24 mouse cellular contexts compared by ENCODE assay signal in the genomic region with DNA sequence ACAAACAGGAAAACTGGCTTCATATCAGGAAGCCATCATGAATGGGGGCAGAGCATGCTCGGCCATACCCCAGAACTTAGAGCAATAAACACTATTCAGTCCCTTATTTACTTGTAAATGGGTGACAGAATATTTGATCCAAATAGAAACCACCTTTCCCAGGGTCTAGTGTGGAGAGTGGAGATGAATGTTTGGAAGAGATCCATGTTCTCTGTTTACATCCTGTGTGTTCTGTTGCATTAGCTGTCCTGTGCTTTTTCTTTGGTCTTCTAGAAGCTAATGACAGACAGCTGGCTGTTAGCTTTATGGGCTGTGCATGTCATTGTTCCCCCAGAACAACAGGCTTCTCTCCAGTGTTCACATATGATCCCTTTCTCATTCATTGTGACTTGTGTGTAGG.
"Had no signal": no experiment of that assay in that cellular context is flagged by ENCODE, and none has a peak within 500 bp of the region (broad histone marks: within the 10 kb centered on the region; RNA-seq: fewer than 3 reads in every experiment).

No protein-coding gene starts in this region.

- H3K4me2 ChIP-seq: heart, embryonic 11.5 days; heart, embryonic 13.5 days; heart, embryonic 15.5 days; hindbrain, embryonic 12.5 days; hindbrain, embryonic 14.5 days; intestine, embryonic 15.5 days; limb, embryonic 13.5 days; liver, embryonic 11.5 days had no signal

- H3K27ac ChIP-seq: heart, adult 2 months; heart, embryonic 13.5 days; heart, embryonic 15.5 days; hindbrain, embryonic 10.5 days; hindbrain, embryonic 12.5 days; hindbrain, embryonic 14.5 days; intestine, embryonic 15.5 days; layer of hippocampus, adult 2 months; left cerebral cortex, adult 2 months; limb, embryonic 13.5 days had no signal

- H3K36me3 ChIP-seq: heart, embryonic 13.5 days; heart, embryonic 15.5 days; hindbrain, embryonic 10.5 days; hindbrain, embryonic 12.5 days; intestine, embryonic 15.5 days; limb, embryonic 13.5 days had no signal

- H3K9me3 ChIP-seq: heart, embryonic 13.5 days; heart, embryonic 15.5 days; intestine, embryonic 15.5 days; limb, embryonic 13.5 days had no signal

- DNase-seq: gastrocnemius, postnatal 10 days; gastrocnemius, postnatal 25 days; heart, adult 2 months; heart, postnatal 4 days; kidney, adult 18-20 months; kidney, adult 8-10 months; kidney, postnatal 10 days; kidney, postnatal 25 days; kidney, postnatal 4 days; liver had no signal

- H3K4me3 ChIP-seq: heart, adult 2 months; heart, embryonic 13.5 days; heart, embryonic 15.5 days; hindbrain, embryonic 10.5 days; hindbrain, embryonic 12.5 days; intestine, embryonic 15.5 days; layer of hippocampus, adult 2 months; left cerebral cortex, adult 2 months; limb, embryonic 13.5 days had no signal

- H3K27me3 ChIP-seq: heart, embryonic 13.5 days; heart, embryonic 15.5 days; hindbrain, embryonic 12.5 days; intestine, embryonic 15.5 days; limb, embryonic 13.5 days had no signal

- H3K4me1 ChIP-seq: heart, embryonic 13.5 days; hindbrain, embryonic 12.5 days; intestine, embryonic 15.5 days had no signal

- ATAC-seq: hindbrain, embryonic 16.5 days; inflammation-experienced regulatory T-cells, adult 6 months; intestine, embryonic 15.5 days; intestine, postnatal 0 days had no signal

- H3K9ac ChIP-seq: heart, embryonic 13.5 days; heart, embryonic 15.5 days; hindbrain, embryonic 12.5 days; hindbrain, embryonic 14.5 days; intestine, embryonic 15.5 days; limb, embryonic 13.5 days had no signal
